Mouse (Mus musculus) heart, adult 2 months (tissue): ENCODE data around the gene Rcan1. TPM values are rescaled to one million over a fixed set of nuclear protein-coding genes. Genes with fewer than 3 reads are reported as not detected.

Source experiments
- DNase-seq, 2 experiments: peaks; one replicate each; pipeline ENCODE4 v3.0.0; 2021
- H3K27ac ChIP-seq: fragments of 200-600 bp; 2 replicates; pipeline ENCODE4 v1.8.1; 2022
- H3K27me3 ChIP-seq: fragments of 200-500 bp; 2 replicates; pipeline ENCODE4 v1.6.1; 2012; ENCODE audit warnings: mild to moderate bottlenecking, low read length, inconsistent platforms, mixed read lengths; ENCODE audit not compliant: control insufficient read depth, insufficient read depth
- H3K36me3 ChIP-seq: fragments of 200-500 bp; 2 replicates; pipeline ENCODE4 v1.6.1; 2012; ENCODE audit warnings: low read length, inconsistent platforms; ENCODE audit not compliant: control insufficient read depth, insufficient read depth
- H3K4me1 ChIP-seq: fragments of 200-500 bp; 2 replicates; pipeline ENCODE4 v1.6.1; 2011; ENCODE audit warnings: low read length; ENCODE audit not compliant: control insufficient read depth, insufficient read depth
- H3K4me3 ChIP-seq: fragments of 200-600 bp; 2 replicates; pipeline ENCODE4 v1.8.1; 2022
- H3K79me2 ChIP-seq: fragments of 200-500 bp; replicated peaks from 2 replicates; pipeline ENCODE4 v1.6.1; 2012; ENCODE audit warnings: mild to moderate bottlenecking, inconsistent platforms, low read length, moderate library complexity, mixed read lengths; ENCODE audit not compliant: control insufficient read depth, insufficient read depth
- H3K9ac ChIP-seq: fragments of 200-500 bp; 2 replicates; pipeline ENCODE4 v1.6.1; 2012; ENCODE audit warnings: low read depth, mild to moderate bottlenecking, control low read depth, inconsistent platforms, low read length, mixed read lengths
- CTCF ChIP-seq: fragments of 200-600 bp; IDR thresholded peaks from 2 replicates; pipeline ENCODE4 v1.8.1; 2022; ENCODE audit warnings: antibody characterized with exemption, mild to moderate bottlenecking, moderate library complexity
- EP300 ChIP-seq: fragments of 200-500 bp; IDR thresholded peaks from 2 replicates; pipeline ENCODE4 v1.6.1; 2011; ENCODE audit warnings: low read depth, low read length, control low read depth; ENCODE audit not compliant: insufficient read depth
- POLR2A ChIP-seq: fragments of 200-500 bp; IDR thresholded peaks from 2 replicates; pipeline ENCODE4 v1.6.1; 2011; ENCODE audit warnings: mild to moderate bottlenecking, low read depth, low read length, control low read depth; ENCODE audit not compliant: insufficient read depth
- WGBS: fragments of 180-500 bp; shearing (Covaris S2); methylation state at CpG from one replicate; pipeline ENCODE4 v1.1.7; 2018; 5-methylcytosine and 5-hydroxymethylcytosine counted together
- intact Hi-C: fragments of 180-260 bp; cut with DNase I; formaldehyde crosslinking; loops from one replicate; pipeline ENCODE4 v1.15.1; 2025
- polyA plus RNA-seq: library from polyadenylated mRNA; depleted of rRNA; stranded (reverse); fragments of >200 nt; gene quantifications from 2 replicates; pipeline ENCODE4 v1.2.3, GENCODE M21; 2012
- total RNA-seq, 2 experiments: library from RNA; stranded (reverse); gene quantifications; 2 replicates each; pipeline ENCODE4 v1.2.3; 2021

Rcan1 gene
- total and polyA plus RNA-seq, 3 experiments, result 40.7 to 112 (median 63.0) TPM

- intact Hi-C loops, result loop anchor here (1.0 kb wide), 3 partner anchors 72 to 143 kb away; no protein-coding TSS in a partner anchor
- peak; percentile 65 to 74 for DNase-seq
- Histone ChIP-seq H3K79me2 (peaks cover 4% of the 10 kb centered on the region), H3K27ac (no peak overlapping the region), H3K4me3 (no peak overlapping the region), H3K27me3 (no peaks in the 10 kb centered on the region), H3K4me1 (no peaks in the 10 kb centered on the region), H3K9ac (0 out of 2 replicates have a peak overlapping the region, but pooled peaks have one; percentile 3), H3K36me3 (no peaks in the 10 kb centered on the region)
- TF ChIP-seq EP300 (peak; percentile 96), POLR2A (no peak), CTCF (peak; percentile 98)
- 21% methylated on average over 7 of the region's 7 CpGs for WGBS
Measured at GRCm38 (mm10) chr16:92457594-92457993, 13.1 kb downstream of the Rcan1 start.

GRCm38 (mm10) chr16:92455969-92456368, 14.7 kb downstream of the Rcan1 start:
- no peaks in the 10 kb centered on the region for H3K27me3 ChIP-seq
- H3K27ac ChIP-seq, result no peak overlapping the region
- TF ChIP-seq POLR2A (no peak), EP300 (no peak), CTCF (no peak)
- WGBS, result 93% methylated on average over 5 of the region's 5 CpGs
- no peak overlapping the region for H3K4me3 ChIP-seq
- no peak for DNase-seq
- no peaks in the 10 kb centered on the region for H3K36me3 ChIP-seq
- intact Hi-C loops, result no loop called here
- H3K9ac ChIP-seq, result no peak overlapping the region
- H3K4me1 ChIP-seq, result peaks cover 2% of the 10 kb centered on the region; the same call in 1 of the 2 replicates
- peaks cover 1% of the 10 kb centered on the region for H3K79me2 ChIP-seq

GRCm38 (mm10) chr16:92455488-92455887, 15.2 kb downstream of the Rcan1 start:
- H3K36me3 ChIP-seq, result no peaks in the 10 kb centered on the region
- no peaks in the 10 kb centered on the region for H3K27me3 ChIP-seq
- peak; percentile 41 for TF ChIP-seq CTCF
- no peak for TF ChIP-seq POLR2A
- TF ChIP-seq EP300, result no peak
- no peak overlapping the region for H3K27ac ChIP-seq
- no peak overlapping the region for H3K4me3 ChIP-seq
- 80% methylated on average over 8 of the region's 8 CpGs for WGBS
- DNase-seq, result no peak
- H3K4me1 ChIP-seq, result peaks cover 2% of the 10 kb centered on the region; the same call in 1 of the 2 replicates
- H3K9ac ChIP-seq, result no peak overlapping the region
- H3K79me2 ChIP-seq, result peaks cover 1% of the 10 kb centered on the region
- intact Hi-C loops, result no loop called here

- intact Hi-C loops, result no loop called here
- Histone ChIP-seq H3K27me3 (no peaks in the 10 kb centered on the region), H3K4me3 (no peak overlapping the region), H3K9ac (no peak overlapping the region), H3K79me2 (peaks cover 1% of the 10 kb centered on the region), H3K36me3 (no peaks in the 10 kb centered on the region), H3K27ac (no peak overlapping the region), H3K4me1 (peaks cover 2% of the 10 kb centered on the region; the same call in 1 of the 2 replicates)
- no peak for TF ChIP-seq CTCF
- no peak for TF ChIP-seq POLR2A
- TF ChIP-seq EP300, result no peak
- DNase-seq, result no peak
- WGBS, result 93% methylated on average over 18 of the region's 18 CpGs
Measured at GRCm38 (mm10) chr16:92454495-92454894, 16.2 kb downstream of the Rcan1 start.

GRCm38 (mm10) chr16:92454002-92454401, 16.7 kb downstream of the Rcan1 start:
- Histone ChIP-seq H3K27me3 (no peaks in the 10 kb centered on the region), H3K79me2 (peaks cover 1% of the 10 kb centered on the region), H3K4me3 (no peak overlapping the region), H3K9ac (no peak overlapping the region), H3K27ac (no peak overlapping the region), H3K36me3 (no peaks in the 10 kb centered on the region), H3K4me1 (peaks cover 2% of the 10 kb centered on the region; the same call in 1 of the 2 replicates)
- WGBS, result 90% methylated on average over 7 of the region's 7 CpGs
- DNase-seq, result no peak
- TF ChIP-seq CTCF, result no peak
- TF ChIP-seq EP300, result no peak
- TF ChIP-seq POLR2A, result no peak
- intact Hi-C loops, result no loop called here

GRCm38 (mm10) chr16:92452609-92453008, 18.1 kb downstream of the Rcan1 start:
- peaks cover 2% of the 10 kb centered on the region; the same call in 1 of the 2 replicates for H3K4me1 ChIP-seq
- no peaks in the 10 kb centered on the region for H3K36me3 ChIP-seq
- WGBS, result 69% methylated on average over 8 of the region's 8 CpGs
- H3K4me3 ChIP-seq, result no peak overlapping the region
- intact Hi-C loops, result no loop called here
- no peaks in the 10 kb centered on the region for H3K27me3 ChIP-seq
- H3K79me2 ChIP-seq, result peaks cover 1% of the 10 kb centered on the region
- no peak overlapping the region for H3K27ac ChIP-seq
- TF ChIP-seq EP300 (no peak), CTCF (peak; percentile 54)
- no peak overlapping the region for H3K9ac ChIP-seq
- DNase-seq, result no peak
